Mouse (Mus musculus) spleen, adult 2 months (tissue): ENCODE results near the gene Tmem230.

Experiments used
- CTCF ChIP-seq: fragments of 200-500 bp; IDR thresholded peaks from 2 replicates; pipeline ENCODE4 v1.5.1; 2011; ENCODE audit warnings: mild to moderate bottlenecking, inconsistent platforms; ENCODE audit not compliant: insufficient read depth, insufficient read length, insufficient replicate concordance; ENCODE audit errors: extremely low read depth
- POLR2A ChIP-seq: fragments of 200-500 bp; IDR thresholded peaks from 2 replicates; pipeline ENCODE4 v1.6.1; 2011; ENCODE audit warnings: low read depth, low read length, inconsistent platforms

DNA sequence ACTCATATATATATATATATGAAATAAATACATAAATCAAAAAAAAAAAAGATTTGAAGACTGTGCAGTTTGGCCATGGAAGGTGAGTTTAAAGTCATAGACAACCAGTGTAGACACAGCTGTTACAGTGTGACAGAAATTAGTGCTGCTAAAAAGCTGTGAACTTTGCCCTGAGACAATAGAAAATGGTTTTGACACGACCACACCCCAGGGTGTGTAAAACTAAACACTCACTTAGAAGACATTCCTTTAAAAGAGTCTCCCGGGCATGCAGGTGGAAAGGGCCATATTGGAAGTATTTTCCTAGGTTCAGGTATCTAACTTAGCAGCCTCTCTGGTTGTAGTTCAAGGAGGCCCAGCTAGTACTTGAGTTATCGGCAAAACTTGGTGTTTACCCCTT lies 44.4 kb downstream of the Tmem230 start:
- TF ChIP-seq CTCF (no peak), POLR2A (no peak)
